Mouse (Mus musculus) kidney, postnatal 36 days (tissue): ENCODE results near the gene S100a13.

Experiments used
- DNase-seq, 2 experiments: peaks; one replicate each; pipeline ENCODE4 v3.0.0; 2021 to 2022; ENCODE audit warnings: mixed read lengths in 2 of 2

The S100a13 gene

GRCm38 (mm10) chr3:90513796-90514590, at the start of gene S100a13, which contains the start of gene S100a1:
Gene S100a13, plus strand, starts transcription at chr3:90514435.
Gene S100a1, minus strand, starts transcription at chr3:90514392.
- peak; percentile 88 to 93 for DNase-seq

- DNase-seq, result peak; percentile 27 to 49
These were observed 49.6 kb upstream of the S100a13 start for GRCm38 (mm10) chr3:90464552-90465080.

- DNase-seq, result peak in 1 of 2 experiments; percentile 51
These were observed 49.1 kb upstream of the S100a13 start for GRCm38 (mm10) chr3:90465081-90465685.

- DNase-seq, result peak; percentile 69 to 72
These were observed 48.4 kb upstream of the S100a13 start, which contains the start of gene Npr1 for GRCm38 (mm10) chr3:90465686-90466310. Gene Npr1, minus strand, starts transcription at chr3:90465866.

- peak; percentile 76 to 79 for DNase-seq
These were observed 47.9 kb upstream of the S100a13 start for GRCm38 (mm10) chr3:90466311-90466766.

- no peak for DNase-seq
These were observed 46.5 kb upstream of the S100a13 start for GRCm38 (mm10) chr3:90467618-90468300.

GRCm38 (mm10) chr3:90472213-90472612, 42.0 kb upstream of the S100a13 start:
- peak; percentile 65 to 77 for DNase-seq

GRCm38 (mm10) chr3:90475151-90475830, 38.9 kb upstream of the S100a13 start:
- no peak for DNase-seq

GRCm38 (mm10) chr3:90475831-90476611, 38.2 kb upstream of the S100a13 start, which contains the start of gene Ilf2:
Gene Ilf2, plus strand, starts transcription at chr3:90476126.
- peak; percentile 95 to 97 for DNase-seq

- DNase-seq, result peak; percentile 40 to 49
These were observed 27.2 kb upstream of the S100a13 start for GRCm38 (mm10) chr3:90486998-90487397.

GRCm38 (mm10) chr3:90488576-90488975, 25.7 kb upstream of the S100a13 start:
- no peak for DNase-seq

- DNase-seq, result peak; percentile 97 to 98
These were observed 23.5 kb upstream of the S100a13 start, which contains the start of gene Snapin for GRCm38 (mm10) chr3:90490696-90491256. Gene Snapin, minus strand, starts transcription at chr3:90491033.

- peak; percentile 52 to 61 for DNase-seq
These were observed 22.9 kb upstream of the S100a13 start for GRCm38 (mm10) chr3:90491350-90491749.

GRCm38 (mm10) chr3:90493831-90494540, 20.2 kb upstream of the S100a13 start:
- no peak for DNase-seq

GRCm38 (mm10) chr3:90495850-90496525, 18.2 kb upstream of the S100a13 start:
- DNase-seq, result no peak

GRCm38 (mm10) chr3:90497597-90497996, 16.6 kb upstream of the S100a13 start:
- DNase-seq, result no peak

GRCm38 (mm10) chr3:90503444-90503843, 10.8 kb upstream of the S100a13 start:
- DNase-seq, result no peak

- DNase-seq, result no peak
These were observed 9.0 kb upstream of the S100a13 start for GRCm38 (mm10) chr3:90505216-90505615.

- no peak for DNase-seq
These were observed 7.9 kb upstream of the S100a13 start for GRCm38 (mm10) chr3:90506362-90506761.
